Mouse (Mus musculus): Measurements from ENCODE around the gene Rhbdd3.

The Rhbdd3 gene

GRCm38 (mm10) chr11:5098736-5099542 lies at the start of gene Rhbdd3, which contains the start of gene Ewsr1:
Gene Rhbdd3, plus strand, starts transcription at chr11:5098926.
Gene Ewsr1, minus strand, starts transcription at chr11:5099266.
- peak; percentile 99 for DNase-seq (ENCODE audit: low read depth)

GRCm38 (mm10) chr11:5051629-5052028 lies 47.1 kb upstream of the Rhbdd3 start:
- DNase-seq (ENCODE audit: low read depth), result no peak

GRCm38 (mm10) chr11:5052200-5052854 lies 46.4 kb upstream of the Rhbdd3 start:
- DNase-seq (ENCODE audit: low read depth), result no peak

GRCm38 (mm10) chr11:5054151-5054550 lies 44.6 kb upstream of the Rhbdd3 start:
- no peak for DNase-seq (ENCODE audit: low read depth)

GRCm38 (mm10) chr11:5054874-5055273 lies 43.9 kb upstream of the Rhbdd3 start:
- DNase-seq (ENCODE audit: low read depth), result no peak

GRCm38 (mm10) chr11:5055945-5056938 lies 42.5 kb upstream of the Rhbdd3 start:
- DNase-seq (ENCODE audit: low read depth), result no peak

- no peak for DNase-seq (ENCODE audit: low read depth)
Measured at GRCm38 (mm10) chr11:5057064-5057463, 41.7 kb upstream of the Rhbdd3 start.

- DNase-seq (ENCODE audit: low read depth), result no peak
Measured at GRCm38 (mm10) chr11:5057541-5057855, 41.2 kb upstream of the Rhbdd3 start.

- peak; percentile 65 for DNase-seq (ENCODE audit: low read depth)
Measured at GRCm38 (mm10) chr11:5057856-5058641, 40.7 kb upstream of the Rhbdd3 start, which contains the start of gene Rasl10a. Gene Rasl10a, plus strand, starts transcription at chr11:5058128.

GRCm38 (mm10) chr11:5058783-5059182 lies 39.9 kb upstream of the Rhbdd3 start:
- peak; percentile 39 for DNase-seq (ENCODE audit: low read depth)

GRCm38 (mm10) chr11:5059230-5059629 lies 39.5 kb upstream of the Rhbdd3 start:
- no peak for DNase-seq (ENCODE audit: low read depth)

GRCm38 (mm10) chr11:5059704-5060156 lies 39.0 kb upstream of the Rhbdd3 start:
- peak; percentile 78 for DNase-seq (ENCODE audit: low read depth)

GRCm38 (mm10) chr11:5060756-5061412 lies 37.8 kb upstream of the Rhbdd3 start:
- DNase-seq (ENCODE audit: low read depth), result no peak

- DNase-seq (ENCODE audit: low read depth), result peak; percentile 93
Measured at GRCm38 (mm10) chr11:5061413-5062139, 37.1 kb upstream of the Rhbdd3 start.

GRCm38 (mm10) chr11:5062326-5062725 lies 36.4 kb upstream of the Rhbdd3 start:
- peak; percentile 55 for DNase-seq (ENCODE audit: low read depth)

GRCm38 (mm10) chr11:5062860-5063505 lies 35.7 kb upstream of the Rhbdd3 start:
- DNase-seq (ENCODE audit: low read depth), result no peak

GRCm38 (mm10) chr11:5063561-5064281 lies 35.0 kb upstream of the Rhbdd3 start:
- DNase-seq (ENCODE audit: low read depth), result peak; percentile 41

GRCm38 (mm10) chr11:5064282-5065055 lies 34.3 kb upstream of the Rhbdd3 start:
- DNase-seq (ENCODE audit: low read depth), result peak; percentile 69
